10 mouse cellular contexts compared by ENCODE assay signal in genomic region chr10:22142194-22142593, GRCm38 (mm10). TPM values are rescaled to one million over a fixed set of nuclear protein-coding genes. Genes with fewer than 3 reads are reported as not detected.
DNase-seq lines count a peak whose midpoint lies in the region.
"Had no signal": no experiment of that assay in that cellular context is flagged by ENCODE, and none has a peak within 500 bp of the region (broad histone marks: within the 10 kb centered on the region; RNA-seq: fewer than 3 reads in every experiment).

No protein-coding gene starts in this region.

- DNase-seq in MEL-GATA-1-ER (ENCODE audit: extremely low read depth, low read depth), result peak; percentile 84
- peak; percentile 68 for DNase-seq in c-Kit-positive CD71-positive TER-119-negative erythroid progenitor cells, embryonic 14.5 days (ENCODE audit: low read depth)
- DNase-seq in fibroblast of lung, adult 2 months (ENCODE audit: low read depth), result peak; percentile 39
- DNase-seq in heart, postnatal 4 days, result peak; percentile 25
- peak; percentile 9 to 19 for DNase-seq in kidney, postnatal 4 days
- DNase-seq in lung, postnatal 10 days, result peak; percentile 35
- peak; percentile 41 to 51 for DNase-seq in spleen, postnatal 36 days (ENCODE audit: low spot score in 2 of 2)

RNA-seq across cellular contexts. Expression of gene E030030I06Rik, which starts 6.9 kb away (rescaled TPM):
- 1 to 10 TPM; 2.0 to 2.9 TPM for total RNA-seq in heart, postnatal 4 days (2021)

RNA-seq across cellular contexts. Expression of gene Raet1e, which starts 16.2 kb away (rescaled TPM):
- total RNA-seq in heart, postnatal 4 days (2021), result 1 to 10 TPM in 1 of 2 experiments, under 1 TPM in 1; 0.81 to 1.1 TPM
- total RNA-seq: layer of hippocampus, postnatal 10 days had no signal

RNA-seq across cellular contexts. Expression of gene H60b, which starts 16.2 kb away (rescaled TPM):
- not detected for total RNA-seq in heart, postnatal 4 days (2021)
- total RNA-seq: gastrocnemius, postnatal 14 days; heart, postnatal 14 days; layer of hippocampus, postnatal 10 days had no signal

Comparison
In these comparisons a context has a peak if more than half of its experiments do, and no peak if none do; other contexts are left out.
1. Peak in every context shown above with its lines: DNase-seq.
2. DNase-seq: peak in every context shown above with its lines; median percentile 84 in MEL-GATA-1-ER; 68 in c-Kit-positive CD71-positive TER-119-negative erythroid progenitor cells, embryonic 14.5 days; 46 in spleen, postnatal 36 days; 39 in fibroblast of lung, adult 2 months; 35 in lung, postnatal 10 days; 25 in heart, postnatal 4 days; 14 in kidney, postnatal 4 days.